Mouse (Mus musculus): ENCODE results near the gene Gm49395. TPM values are rescaled to one million over a fixed set of nuclear protein-coding genes. Genes with fewer than 3 reads are reported as not detected.

Gene Gm49395
- polyA plus RNA-seq, 1 experiment from 2014 or later, result 2.8 TPM

- Histone ChIP-seq H3K9ac (ENCODE audit: low read depth, low read length) (no peak overlapping the region), H3K27ac (ENCODE audit: low read length) (peak overlapping the region; percentile 98), H3K4me3 (ENCODE audit: low read depth, low read length) (no peak overlapping the region), H3K4me2 (ENCODE audit: low read depth, low read length) (peak overlapping the region; percentile 98), H3K36me3 (ENCODE audit: control insufficient read depth, insufficient read depth) (0 out of 2 replicates have a peak, but pooled peaks cover 4% of the 10 kb centered on the region), H3K4me1 (ENCODE audit: control insufficient read depth, low read depth, low read length) (peaks cover 25% of the 10 kb centered on the region), H3K27me3 (ENCODE audit: control insufficient read depth, insufficient read depth, low read depth, low read length) (no peaks in the 10 kb centered on the region), H3K9me3 (replicated peaks; ENCODE audit: control insufficient read depth, low read length) (no peaks in the 10 kb centered on the region)
- ATAC-seq (ENCODE audit: low read depth), result no peak
- WGBS (ENCODE audit: insufficient replicate concordance), result 47% methylated on average over 3 of the region's 3 CpGs
Observed at GRCm38 (mm10) chr13:115091511-115091910, 10.2 kb downstream of the Gm49395 start.

GRCm38 (mm10) chr13:115090977-115091445 lies 10.7 kb downstream of the Gm49395 start:
- H3K4me1 ChIP-seq (ENCODE audit: control insufficient read depth, low read depth, low read length), result peaks cover 25% of the 10 kb centered on the region
- WGBS (ENCODE audit: insufficient replicate concordance), result 21% methylated on average over 9 of the region's 9 CpGs

GRCm38 (mm10) chr13:115090069-115090976 lies 11.4 kb downstream of the Gm49395 start, which contains the start of gene Pelo:
TSS of gene Pelo (minus strand) at chr13:115090186.
- H3K4me3 ChIP-seq (ENCODE audit: low read depth, low read length), result peak within 1 kb of the TSS; percentile 86
- H3K4me1 ChIP-seq (ENCODE audit: control insufficient read depth, low read depth, low read length), result peaks cover 25% of the 10 kb centered on the region
- H3K9ac ChIP-seq (ENCODE audit: low read depth, low read length), result peak within 1 kb of the TSS; percentile 92
- H3K27me3 ChIP-seq (ENCODE audit: control insufficient read depth, insufficient read depth, low read depth, low read length), result no peaks in the 10 kb centered on the region
- WGBS (ENCODE audit: insufficient replicate concordance), result under 1% methylated on average over 60 of the region's 60 CpGs
- no peaks in the 10 kb centered on the region for H3K9me3 ChIP-seq (replicated peaks; ENCODE audit: control insufficient read depth, low read length)
- H3K4me2 ChIP-seq (ENCODE audit: low read depth, low read length), result peak within 1 kb of the TSS; percentile 98
- H3K36me3 ChIP-seq (ENCODE audit: control insufficient read depth, insufficient read depth), result peaks cover 4% of the 10 kb centered on the region; the same call in 1 of the 2 replicates
- H3K27ac ChIP-seq (ENCODE audit: low read length), result peak within 1 kb of the TSS; percentile 98
- peak; percentile 91 for ATAC-seq (ENCODE audit: low read depth)

More at GRCm38 (mm10) chr13:115090977-115091445, 10.7 kb downstream of the Gm49395 start:
- Histone ChIP-seq H3K27me3 (ENCODE audit: control insufficient read depth, insufficient read depth, low read depth, low read length) (no peaks in the 10 kb centered on the region), H3K9me3 (replicated peaks; ENCODE audit: control insufficient read depth, low read length) (no peaks in the 10 kb centered on the region), H3K4me2 (ENCODE audit: low read depth, low read length) (peak overlapping the region; percentile 98), H3K4me3 (ENCODE audit: low read depth, low read length) (peak overlapping the region; percentile 86), H3K9ac (ENCODE audit: low read depth, low read length) (peak overlapping the region; percentile 56), H3K36me3 (ENCODE audit: control insufficient read depth, insufficient read depth) (peaks cover 4% of the 10 kb centered on the region; the same call in 1 of the 2 replicates), H3K27ac (ENCODE audit: low read length) (peak overlapping the region; percentile 98)
- 0 out of 2 replicates have a peak, but pooled peaks have one; percentile 6 for ATAC-seq (ENCODE audit: low read depth)

- peak overlapping the region; percentile 92 for H3K9ac ChIP-seq (ENCODE audit: low read depth, low read length)
- peak overlapping the region; percentile 86 for H3K4me3 ChIP-seq (ENCODE audit: low read depth, low read length)
- peak overlapping the region; percentile 98 for H3K4me2 ChIP-seq (ENCODE audit: low read depth, low read length)
- 3% methylated on average over 35 of the region's 35 CpGs for WGBS (ENCODE audit: insufficient replicate concordance)
- peak; percentile 38 for ATAC-seq (ENCODE audit: low read depth)
- H3K9me3 ChIP-seq (replicated peaks; ENCODE audit: control insufficient read depth, low read length), result no peaks in the 10 kb centered on the region
- no peaks in the 10 kb centered on the region for H3K27me3 ChIP-seq (ENCODE audit: control insufficient read depth, insufficient read depth, low read depth, low read length)
- peak overlapping the region; percentile 98 for H3K27ac ChIP-seq (ENCODE audit: low read length)
- H3K4me1 ChIP-seq (ENCODE audit: control insufficient read depth, low read depth, low read length), result peaks cover 25% of the 10 kb centered on the region
- H3K36me3 ChIP-seq (ENCODE audit: control insufficient read depth, insufficient read depth), result peaks cover 4% of the 10 kb centered on the region; the same call in 1 of the 2 replicates
Observed at GRCm38 (mm10) chr13:115089395-115090025, 12.2 kb downstream of the Gm49395 start.

- peak overlapping the region; percentile 98 for H3K4me2 ChIP-seq (ENCODE audit: low read depth, low read length)
- peak overlapping the region; percentile 98 for H3K27ac ChIP-seq (ENCODE audit: low read length)
- no peak for ATAC-seq (ENCODE audit: low read depth)
- H3K27me3 ChIP-seq (ENCODE audit: control insufficient read depth, insufficient read depth, low read depth, low read length), result no peaks in the 10 kb centered on the region
- peak overlapping the region; percentile 92 for H3K9ac ChIP-seq (ENCODE audit: low read depth, low read length)
- peak overlapping the region; percentile 86 for H3K4me3 ChIP-seq (ENCODE audit: low read depth, low read length)
- WGBS (ENCODE audit: insufficient replicate concordance), result 48% methylated on average over 11 of the region's 11 CpGs
- no peaks in the 10 kb centered on the region for H3K9me3 ChIP-seq (replicated peaks; ENCODE audit: control insufficient read depth, low read length)
- peaks cover 4% of the 10 kb centered on the region; the same call in 1 of the 2 replicates for H3K36me3 ChIP-seq (ENCODE audit: control insufficient read depth, insufficient read depth)
- H3K4me1 ChIP-seq (ENCODE audit: control insufficient read depth, low read depth, low read length), result peaks cover 25% of the 10 kb centered on the region
Observed at GRCm38 (mm10) chr13:115089020-115089394, 12.7 kb downstream of the Gm49395 start.

GRCm38 (mm10) chr13:115085974-115086373 lies 15.7 kb downstream of the Gm49395 start:
- peaks cover 4% of the 10 kb centered on the region; the same call in 1 of the 2 replicates for H3K36me3 ChIP-seq (ENCODE audit: control insufficient read depth, insufficient read depth)
- no peak overlapping the region for H3K9ac ChIP-seq (ENCODE audit: low read depth, low read length)
- 60% methylated on average over 6 of the region's 6 CpGs for WGBS (ENCODE audit: insufficient replicate concordance)
- H3K9me3 ChIP-seq (replicated peaks; ENCODE audit: control insufficient read depth, low read length), result no peaks in the 10 kb centered on the region
- H3K4me1 ChIP-seq (ENCODE audit: control insufficient read depth, low read depth, low read length), result peaks cover 16% of the 10 kb centered on the region
- no peak overlapping the region for H3K4me3 ChIP-seq (ENCODE audit: low read depth, low read length)
- no peaks in the 10 kb centered on the region for H3K27me3 ChIP-seq (ENCODE audit: control insufficient read depth, insufficient read depth, low read depth, low read length)
- H3K4me2 ChIP-seq (ENCODE audit: low read depth, low read length), result no peak overlapping the region
- ATAC-seq (ENCODE audit: low read depth), result no peak
- no peak overlapping the region for H3K27ac ChIP-seq (ENCODE audit: low read length)

- Histone ChIP-seq H3K27me3 (ENCODE audit: control insufficient read depth, insufficient read depth, low read depth, low read length) (no peaks in the 10 kb centered on the region), H3K4me3 (ENCODE audit: low read depth, low read length) (no peak overlapping the region), H3K4me2 (ENCODE audit: low read depth, low read length) (no peak overlapping the region), H3K9ac (ENCODE audit: low read depth, low read length) (no peak overlapping the region), H3K9me3 (replicated peaks; ENCODE audit: control insufficient read depth, low read length) (no peaks in the 10 kb centered on the region), H3K4me1 (ENCODE audit: control insufficient read depth, low read depth, low read length) (no peaks in the 10 kb centered on the region; the same call in 1 of the 2 replicates), H3K36me3 (ENCODE audit: control insufficient read depth, insufficient read depth) (peaks cover 4% of the 10 kb centered on the region; the same call in 1 of the 2 replicates), H3K27ac (ENCODE audit: low read length) (no peak overlapping the region)
- ATAC-seq (ENCODE audit: low read depth), result no peak
- WGBS (ENCODE audit: insufficient replicate concordance), result 78% methylated on average over 7 of the region's 7 CpGs
Observed at GRCm38 (mm10) chr13:115082339-115082738, 19.4 kb downstream of the Gm49395 start.

GRCm38 (mm10) chr13:115079996-115080585 lies 21.6 kb downstream of the Gm49395 start:
- Histone ChIP-seq H3K4me1 (ENCODE audit: control insufficient read depth, low read depth, low read length) (no peaks in the 10 kb centered on the region; the same call in 1 of the 2 replicates), H3K4me3 (ENCODE audit: low read depth, low read length) (no peak overlapping the region), H3K27me3 (ENCODE audit: control insufficient read depth, insufficient read depth, low read depth, low read length) (no peaks in the 10 kb centered on the region), H3K9me3 (replicated peaks; ENCODE audit: control insufficient read depth, low read length) (no peaks in the 10 kb centered on the region), H3K9ac (ENCODE audit: low read depth, low read length) (no peak overlapping the region), H3K4me2 (ENCODE audit: low read depth, low read length) (no peak overlapping the region), H3K36me3 (ENCODE audit: control insufficient read depth, insufficient read depth) (no peaks in the 10 kb centered on the region), H3K27ac (ENCODE audit: low read length) (no peak overlapping the region)
- WGBS (ENCODE audit: insufficient replicate concordance), result 76% methylated on average over 3 of the region's 3 CpGs
- ATAC-seq (ENCODE audit: low read depth), result no peak

Measured in liver, embryonic 16.5 days (tissue).